Mouse (Mus musculus): ENCODE measurements at regions not wholly inside any gene's neighbourhood (a gene's known extent, or its start where the extent isn't known, plus 50 kb on each side); places are given as distances from the start of the nearest gene placed in this dataset.

- Histone ChIP-seq H3K4me1 (ENCODE audit: control insufficient read depth in 1 of 2, insufficient read depth in 2 of 2, low read length in 2 of 2) (no peaks in the 10 kb centered on the region), H3K4me3 (ENCODE audit: control insufficient read depth in 1 of 2, insufficient read depth in 1 of 2, low read depth in 2 of 2, low read length in 2 of 2) (no peak overlapping the region), H3K27ac (ENCODE audit: control insufficient read depth, low read depth, low read length) (no peak overlapping the region), H3K9ac (ENCODE audit: control insufficient read depth, low read depth, low read length, poor library complexity, severe bottlenecking) (no peak overlapping the region), H3K79me2 (ENCODE audit: control insufficient read depth, insufficient read depth, low read length, poor library complexity) (no peaks in the 10 kb centered on the region), H3K27me3 (ENCODE audit: control insufficient read depth in 1 of 2, insufficient read depth in 2 of 2, low read length in 2 of 2) (no peaks in the 10 kb centered on the region), H3K9me3 (replicated peaks; ENCODE audit: insufficient read depth, low read length) (no peaks in the 10 kb centered on the region), H3K36me3 (ENCODE audit: control insufficient read depth in 1 of 2, insufficient read depth in 2 of 2, low read length in 2 of 2) (no peaks in the 10 kb centered on the region)
- TF ChIP-seq ZKSCAN1 (IDR thresholded peaks at IDR 0.05; ENCODE audit: low read depth, low read length) (no peak), ZNF384 (IDR thresholded peaks at IDR 0.05; ENCODE audit: low read depth, low read length) (no peak), CHD1 (IDR thresholded peaks at IDR 0.05; ENCODE audit: low read depth, low read length) (no peak), USF2 (IDR thresholded peaks at IDR 0.05; ENCODE audit: borderline replicate concordance in 1 of 2, insufficient read depth in 1 of 2, low read depth in 1 of 2, low read length in 2 of 2) (no peak), ZC3H11A (IDR thresholded peaks at IDR 0.05; ENCODE audit: low read depth, low read length) (no peak)
- no peak for DNase-seq (ENCODE audit: low read depth, low spot score)
Measured at GRCm38 (mm10) chr15:88318048-88318447, 282.1 kb upstream of the Zdhhc25 start.

DNA sequence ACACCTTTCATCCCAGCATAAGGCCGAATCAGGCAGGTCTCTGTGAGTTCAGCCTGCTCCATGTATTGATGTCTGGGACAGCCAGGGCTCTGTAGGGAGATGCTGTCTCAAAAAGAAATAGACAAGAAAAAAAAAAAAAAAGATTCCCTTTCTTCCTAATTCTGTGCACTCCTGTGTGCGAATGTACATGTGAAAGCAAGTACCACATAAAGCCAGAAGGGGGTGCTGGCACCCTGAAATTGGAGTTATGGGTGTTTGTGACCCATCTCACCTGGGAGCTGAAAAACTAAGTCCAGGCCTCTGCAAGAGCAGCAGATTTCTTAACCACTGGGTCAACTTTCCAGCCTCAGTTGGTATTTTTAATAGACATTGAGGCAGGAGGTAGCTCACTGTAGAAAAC, 280.6 kb upstream of the Zdhhc25 start:
- no peak overlapping the region for H3K27ac ChIP-seq (ENCODE audit: control insufficient read depth, low read depth, low read length)

DNA sequence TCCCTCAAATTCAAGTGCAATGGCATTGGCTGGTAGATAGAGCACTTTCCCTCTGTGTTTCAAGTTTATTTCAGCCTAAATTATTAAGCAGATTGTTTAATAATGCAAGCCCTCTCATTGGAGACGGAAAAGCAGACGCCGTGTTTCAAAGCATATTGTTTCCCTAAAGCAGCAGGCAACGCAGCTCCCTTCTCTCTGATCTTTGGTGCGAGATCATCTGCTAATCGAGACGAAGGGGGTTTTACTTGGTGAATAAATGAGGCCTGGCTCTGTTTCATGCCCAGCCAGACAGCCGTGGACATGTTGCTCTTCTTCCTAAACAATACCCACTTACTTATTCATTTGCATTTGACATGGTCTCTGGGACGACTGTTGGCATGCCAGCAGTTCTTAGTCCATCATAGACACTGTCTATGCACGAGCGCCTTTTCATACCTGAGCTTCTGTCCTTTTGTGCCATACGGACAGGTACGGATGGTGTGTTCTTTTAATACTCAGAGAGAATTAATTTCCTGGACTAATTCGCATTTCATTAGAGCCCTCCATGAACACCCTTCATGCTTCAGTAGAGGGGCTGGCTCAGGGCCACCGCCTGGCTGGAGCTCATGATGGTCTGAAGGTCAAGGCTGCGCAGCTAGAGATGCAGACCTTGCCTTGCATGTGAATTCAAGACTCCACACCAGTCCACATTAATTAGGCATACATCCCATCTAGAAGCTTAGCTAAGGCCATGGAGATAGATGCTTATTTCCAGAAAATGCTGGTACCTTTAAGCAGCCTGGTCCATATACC, 276.3 kb upstream of the Zdhhc25 start:
- H3K9me3 ChIP-seq (replicated peaks; ENCODE audit: insufficient read depth, low read length), result no peaks in the 10 kb centered on the region
- no peaks in the 10 kb centered on the region for H3K27me3 ChIP-seq (ENCODE audit: control insufficient read depth in 1 of 2, insufficient read depth in 2 of 2, low read length in 2 of 2)
- DNase-seq (ENCODE audit: low read depth, low spot score), result no peak
- no peaks in the 10 kb centered on the region for H3K4me1 ChIP-seq (ENCODE audit: control insufficient read depth in 1 of 2, insufficient read depth in 2 of 2, low read length in 2 of 2)
- H3K36me3 ChIP-seq (ENCODE audit: control insufficient read depth in 1 of 2, insufficient read depth in 2 of 2, low read length in 2 of 2), result no peaks in the 10 kb centered on the region
- H3K79me2 ChIP-seq (ENCODE audit: control insufficient read depth, insufficient read depth, low read length, poor library complexity), result no peaks in the 10 kb centered on the region
- no peak overlapping the region for H3K4me3 ChIP-seq (ENCODE audit: control insufficient read depth in 1 of 2, insufficient read depth in 1 of 2, low read depth in 2 of 2, low read length in 2 of 2)
- no peak overlapping the region for H3K27ac ChIP-seq (ENCODE audit: control insufficient read depth, low read depth, low read length)
- H3K9ac ChIP-seq (ENCODE audit: control insufficient read depth, low read depth, low read length, poor library complexity, severe bottlenecking), result no peak overlapping the region
- TF ChIP-seq HCFC1 (IDR thresholded peaks at IDR 0.05; ENCODE audit: low read depth, low read length) (no peak), TAL1 (IDR thresholded peaks at IDR 0.05; ENCODE audit: low read length) (no peak), MAFK (IDR thresholded peaks at IDR 0.05; ENCODE audit: borderline replicate concordance, low read depth, low read length) (no peak), ZNF384 (IDR thresholded peaks at IDR 0.05; ENCODE audit: low read depth, low read length) (no peak), MYC (IDR thresholded peaks at IDR 0.05; ENCODE audit: low read depth, low read length) (no peak)

More for the DNA sequence above, 280.6 kb upstream of the Zdhhc25 start:
- no peak overlapping the region for H3K4me3 ChIP-seq (ENCODE audit: control insufficient read depth in 1 of 2, insufficient read depth in 1 of 2, low read depth in 2 of 2, low read length in 2 of 2)
- H3K36me3 ChIP-seq (ENCODE audit: control insufficient read depth in 1 of 2, insufficient read depth in 2 of 2, low read length in 2 of 2), result no peaks in the 10 kb centered on the region
- peak; percentile 0 for DNase-seq (ENCODE audit: low read depth, low spot score)
- TF ChIP-seq CHD2 (IDR thresholded peaks at IDR 0.05; ENCODE audit: low read length), result no peak
- no peak for TF ChIP-seq UBTF (IDR thresholded peaks at IDR 0.05; ENCODE audit: borderline replicate concordance, insufficient read depth, low read depth, low read length)
- TF ChIP-seq NELFE (IDR thresholded peaks at IDR 0.05; ENCODE audit: low read depth, low read length), result no peak
- TF ChIP-seq TBP (IDR thresholded peaks at IDR 0.05; ENCODE audit: low read depth, low read length), result no peak
- no peak for TF ChIP-seq TAL1 (IDR thresholded peaks at IDR 0.05; ENCODE audit: low read length)
- peak in 1 of 3 experiments; percentile 14; a peak in 1 of 6 replicates for TF ChIP-seq CTCF (IDR thresholded peaks at IDR 0.05 in 2 of 3, conservative IDR thresholded peaks at IDR 0.05 in 1 of 3; ENCODE audit: control insufficient read depth in 1 of 3, insufficient read depth in 1 of 3, low read depth in 2 of 3, low read length in 3 of 3, poor library complexity in 1 of 3, severe bottlenecking in 1 of 3)
- TF ChIP-seq SMC3 (IDR thresholded peaks at IDR 0.05; ENCODE audit: low read depth, low read length), result peak; percentile 12; the same call in 1 of the 2 replicates
- no peaks in the 10 kb centered on the region for H3K27me3 ChIP-seq (ENCODE audit: control insufficient read depth in 1 of 2, insufficient read depth in 2 of 2, low read length in 2 of 2)
- H3K79me2 ChIP-seq (ENCODE audit: control insufficient read depth, insufficient read depth, low read length, poor library complexity), result no peaks in the 10 kb centered on the region
- no peaks in the 10 kb centered on the region for H3K4me1 ChIP-seq (ENCODE audit: control insufficient read depth in 1 of 2, insufficient read depth in 2 of 2, low read length in 2 of 2)
- no peak overlapping the region for H3K9ac ChIP-seq (ENCODE audit: control insufficient read depth, low read depth, low read length, poor library complexity, severe bottlenecking)
- no peaks in the 10 kb centered on the region for H3K9me3 ChIP-seq (replicated peaks; ENCODE audit: insufficient read depth, low read length)
